Mouse (Mus musculus) layer of hippocampus, adult 11-12 months (tissue): ENCODE results near the gene Nop10.
"Not testable (repeated sequence)": the region's sequence is repeated elsewhere in the genome, so short reads cannot be mapped to it uniquely, and the experiment has no call there.

ENCODE experiments used
- DNase-seq: peaks from one replicate; pipeline ENCODE4 v3.0.0; 2022; ENCODE audit warnings: low spot score

Nop10 gene

GRCm38 (mm10) chr2:112265448-112266241, 3.9 kb downstream of the Nop10 start, which contains the start of gene Slc12a6:
Gene Slc12a6 (plus strand): TSS chr2:112265825.
- peak; percentile 92 for DNase-seq

GRCm38 (mm10) chr2:112266242-112266592, 4.5 kb downstream of the Nop10 start, which contains the start of gene Gm21985:
Gene Gm21985 (plus strand): TSS chr2:112266314.
- DNase-seq: peak; percentile 54

- DNase-seq: no peak
Observed at GRCm38 (mm10) chr2:112266780-112267179, 5.1 kb downstream of the Nop10 start.

GRCm38 (mm10) chr2:112267547-112268269, 6.0 kb downstream of the Nop10 start:
- no peak for DNase-seq

GRCm38 (mm10) chr2:112270011-112270410, 8.3 kb downstream of the Nop10 start:
- DNase-seq: no peak

GRCm38 (mm10) chr2:112272909-112273308, 11.2 kb downstream of the Nop10 start:
- DNase-seq: no peak

GRCm38 (mm10) chr2:112273474-112273873, 11.7 kb downstream of the Nop10 start:
- DNase-seq: no peak

GRCm38 (mm10) chr2:112276870-112277269, 15.1 kb downstream of the Nop10 start:
- no peak for DNase-seq

GRCm38 (mm10) chr2:112282846-112283245, 21.1 kb downstream of the Nop10 start:
- DNase-seq: no peak

- no peak for DNase-seq
Observed at GRCm38 (mm10) chr2:112284363-112285030, 22.8 kb downstream of the Nop10 start.

GRCm38 (mm10) chr2:112285031-112285390, 23.3 kb downstream of the Nop10 start:
- DNase-seq: no peak

- DNase-seq: not testable (repeated sequence)
Observed at GRCm38 (mm10) chr2:112286062-112286461, 24.3 kb downstream of the Nop10 start.

- no peak for DNase-seq
Observed at GRCm38 (mm10) chr2:112287059-112287458, 25.3 kb downstream of the Nop10 start.

GRCm38 (mm10) chr2:112289507-112289906, 27.8 kb downstream of the Nop10 start:
- no peak for DNase-seq

- no peak for DNase-seq
Observed at GRCm38 (mm10) chr2:112292823-112293222, 31.1 kb downstream of the Nop10 start.

- DNase-seq: peak; percentile 28
Observed at GRCm38 (mm10) chr2:112296211-112296610, 34.5 kb downstream of the Nop10 start.

GRCm38 (mm10) chr2:112298221-112298620, 36.5 kb downstream of the Nop10 start:
- no peak for DNase-seq

GRCm38 (mm10) chr2:112308671-112309070, 46.9 kb downstream of the Nop10 start:
- DNase-seq: no peak

- DNase-seq: no peak
Observed at GRCm38 (mm10) chr2:112309161-112309600, 47.5 kb downstream of the Nop10 start.
